Mouse (Mus musculus) gastrocnemius, postnatal 36 days (tissue): Measurements from ENCODE around the gene Pip5k1a. TPM values are rescaled to one million over a fixed set of nuclear protein-coding genes. Genes with fewer than 3 reads are reported as not detected.
"Not testable (repeated sequence)": the region's sequence is repeated elsewhere in the genome, so short reads cannot be mapped to it uniquely, and the experiment has no call there.

Experiments used
- DNase-seq, 2 experiments: peaks; one replicate each; pipeline ENCODE4 v3.0.0; 2022
- intact Hi-C: fragments of 180-260 bp; cut with DNase I; formaldehyde crosslinking; loops from one replicate; pipeline ENCODE4 v1.15.1; 2025
- total RNA-seq, 2 experiments: library from RNA; stranded (reverse); gene quantifications; 2 replicates each; pipeline ENCODE4 v1.2.3; 2021

The Pip5k1a gene
- total RNA-seq, 2 experiments from 2014 or later = 20.2 to 24.8 TPM

DNA sequence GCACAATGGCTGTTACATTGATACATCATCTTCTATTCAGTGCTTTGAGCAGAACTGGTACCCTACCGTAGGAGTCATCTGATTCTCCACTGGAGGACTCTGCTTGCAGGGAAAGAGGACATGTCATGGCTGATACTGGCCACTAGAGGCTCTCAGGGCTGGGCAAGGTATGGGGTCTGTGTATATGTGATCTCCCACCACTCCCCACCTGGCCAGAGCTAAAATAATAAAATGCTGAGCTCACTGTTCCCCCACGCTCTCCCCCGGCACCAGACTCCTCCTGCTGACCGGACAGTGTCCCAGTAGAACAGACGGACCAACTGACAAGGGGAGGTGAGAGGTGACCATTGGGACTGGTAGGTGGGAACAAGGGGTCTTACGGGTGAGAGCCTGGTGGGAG, 17.5 kb upstream of the Pip5k1a start, which contains the start of gene Tmod4:
TSS of gene Tmod4 (plus strand) at position 231 of the 400 bp plus-strand sequence.
- DNase-seq = peak; percentile 42 to 46
- intact Hi-C loops = no loop called here

DNA sequence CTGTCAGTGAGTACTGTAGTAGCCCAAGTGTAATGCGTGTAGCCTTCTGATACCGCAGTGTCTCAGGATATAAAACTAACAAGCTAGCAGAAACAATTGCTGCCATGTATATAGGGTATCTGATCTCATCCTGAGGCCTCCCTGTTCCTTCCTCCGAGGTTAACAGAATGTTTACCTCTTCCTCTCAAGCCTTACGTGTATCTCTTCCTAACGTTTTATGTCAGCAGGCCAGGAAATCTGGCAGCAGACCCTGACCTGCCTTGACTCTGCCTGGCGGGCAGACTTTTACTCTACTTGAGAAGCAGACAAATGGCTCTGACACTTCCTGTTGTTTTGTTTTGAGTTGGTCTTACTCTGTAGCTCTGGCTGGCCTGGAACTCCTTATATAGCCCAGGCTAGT, 14.8 kb upstream of the Pip5k1a start:
- intact Hi-C loops = no loop called here
- DNase-seq = no peak

DNA sequence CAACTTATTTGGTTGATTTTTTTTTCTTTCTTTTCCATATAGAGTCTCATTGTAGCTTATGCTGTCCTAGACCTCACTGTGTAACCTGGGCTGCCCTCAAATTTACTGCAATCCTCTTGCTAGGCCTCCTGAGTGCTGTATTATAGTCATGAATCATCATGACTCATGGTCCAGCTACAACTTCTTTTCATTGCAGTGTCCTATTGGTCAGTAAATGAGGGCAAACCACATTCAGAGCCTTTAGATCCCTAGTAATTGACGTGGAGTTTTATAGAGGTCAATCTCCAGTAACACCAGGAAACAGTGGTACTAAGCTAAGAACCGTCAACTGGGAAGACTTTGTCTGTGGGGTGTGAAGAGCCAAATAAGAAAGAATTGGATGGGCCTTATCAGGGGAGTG, 11.0 kb upstream of the Pip5k1a start:
- DNase-seq = no peak
- intact Hi-C loops = no loop called here

DNA sequence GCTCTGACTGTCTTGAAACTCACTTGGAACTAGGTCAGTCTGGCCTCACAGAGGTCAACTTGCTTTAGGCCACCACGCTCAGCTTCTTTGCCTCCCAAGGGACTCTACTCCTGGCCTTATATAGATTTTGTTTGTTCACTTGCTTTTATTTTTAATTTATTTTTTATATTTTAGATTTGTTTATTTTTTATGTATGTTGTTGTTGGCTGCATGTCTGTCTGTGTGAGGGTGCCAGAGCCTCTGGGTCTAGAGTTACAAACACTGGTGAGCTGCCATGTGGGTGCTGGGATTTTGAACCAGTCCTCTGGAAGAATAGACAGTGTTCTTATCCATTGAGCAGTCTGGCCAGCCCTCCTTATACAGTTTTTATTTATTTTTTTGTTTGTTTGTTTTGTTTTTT, 6.0 kb upstream of the Pip5k1a start:
- intact Hi-C loops = no loop called here
- DNase-seq = no peak

DNA sequence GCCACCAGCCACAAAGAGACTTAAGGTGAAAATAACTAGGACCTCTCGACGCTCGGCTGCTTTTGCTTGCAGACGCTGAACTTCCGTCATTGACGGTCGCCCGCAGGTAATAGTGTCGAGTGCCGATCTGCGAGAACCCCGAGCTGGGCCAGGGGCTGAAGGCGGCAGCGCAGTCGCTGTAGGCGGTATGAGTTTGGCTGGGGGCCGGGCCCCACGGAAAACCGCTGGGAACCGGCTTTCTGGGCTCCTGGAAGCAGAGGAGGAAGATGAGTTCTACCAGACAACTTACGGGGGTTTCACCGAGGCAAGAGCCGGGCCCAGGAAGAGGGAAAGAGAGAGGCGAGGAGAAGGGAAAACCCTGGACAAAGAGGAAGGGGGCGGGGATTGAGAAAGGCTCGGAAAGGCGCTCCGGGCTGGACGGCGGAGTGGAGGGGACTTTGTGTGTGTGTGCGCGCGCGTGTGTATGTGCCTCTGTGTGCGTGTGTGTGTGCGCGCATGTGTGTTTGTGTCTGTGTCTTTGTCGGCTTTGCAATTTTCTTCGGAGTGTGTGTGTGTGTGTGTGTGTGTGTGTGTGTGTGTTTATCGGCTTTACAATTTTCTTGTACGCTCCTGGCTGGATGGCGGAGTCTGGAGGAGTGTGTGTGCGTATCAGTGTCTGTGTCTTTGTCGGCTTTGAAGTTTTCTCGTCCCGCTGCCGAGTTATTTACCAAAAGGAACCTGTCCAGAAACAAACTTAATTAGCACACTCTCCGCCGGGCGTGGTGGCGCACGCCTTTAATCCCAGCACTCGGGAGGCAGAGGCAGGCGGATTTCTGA, 4.4 kb upstream of the Pip5k1a start, which contains the start of gene Vps72:
TSS of gene Vps72 (plus strand) at position 112 of the 816 bp plus-strand sequence.
- intact Hi-C loops = no loop called here
- DNase-seq = peak; percentile 78 to 88

DNA sequence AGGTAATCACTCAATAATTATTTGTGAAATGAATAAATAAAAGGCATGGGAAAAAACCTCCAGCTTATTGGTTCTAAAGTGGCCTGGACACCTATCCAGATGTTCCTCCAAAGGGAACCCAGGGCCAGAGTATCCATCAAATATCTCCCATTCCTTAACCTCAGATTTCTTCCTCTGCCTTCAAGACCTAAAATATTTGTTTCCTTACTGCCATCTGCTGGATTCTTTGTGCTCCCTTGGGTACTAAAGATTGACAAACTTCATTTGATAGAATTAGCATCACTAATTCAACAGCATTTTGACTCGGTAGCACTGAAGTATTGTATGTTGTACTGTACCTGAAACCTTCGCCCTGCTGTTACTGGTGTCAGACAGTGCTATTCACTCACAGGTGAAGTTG, 1.2 kb upstream of the Pip5k1a start:
- intact Hi-C loops = loop anchor here (5.0 kb wide), 2 partner anchors 36 to 56 kb away; no protein-coding TSS in a partner anchor
- DNase-seq = no peak

DNA sequence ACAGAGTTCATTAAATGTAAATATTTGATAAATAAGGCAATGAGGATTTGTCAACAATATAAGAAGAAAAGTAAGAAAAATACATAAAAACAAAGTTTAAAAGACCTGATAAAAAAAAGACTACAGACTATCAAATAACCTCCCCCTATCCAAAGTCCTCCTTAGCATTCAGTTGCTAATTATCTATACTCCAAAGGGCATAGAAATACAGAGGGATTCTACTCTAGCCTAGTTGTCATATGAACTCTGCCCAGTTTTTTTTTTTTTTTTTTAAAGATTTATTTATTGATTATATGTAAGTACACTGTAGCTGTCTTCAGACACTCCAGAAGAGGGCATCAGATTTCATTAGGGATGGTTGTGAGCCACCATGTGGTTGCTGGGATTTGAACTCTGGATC, 578 bp upstream of the Pip5k1a start:
- DNase-seq = not testable (repeated sequence)
- intact Hi-C loops = loop anchor here (5.0 kb wide), 2 partner anchors 35 to 55 kb away; no protein-coding TSS in a partner anchor

DNA sequence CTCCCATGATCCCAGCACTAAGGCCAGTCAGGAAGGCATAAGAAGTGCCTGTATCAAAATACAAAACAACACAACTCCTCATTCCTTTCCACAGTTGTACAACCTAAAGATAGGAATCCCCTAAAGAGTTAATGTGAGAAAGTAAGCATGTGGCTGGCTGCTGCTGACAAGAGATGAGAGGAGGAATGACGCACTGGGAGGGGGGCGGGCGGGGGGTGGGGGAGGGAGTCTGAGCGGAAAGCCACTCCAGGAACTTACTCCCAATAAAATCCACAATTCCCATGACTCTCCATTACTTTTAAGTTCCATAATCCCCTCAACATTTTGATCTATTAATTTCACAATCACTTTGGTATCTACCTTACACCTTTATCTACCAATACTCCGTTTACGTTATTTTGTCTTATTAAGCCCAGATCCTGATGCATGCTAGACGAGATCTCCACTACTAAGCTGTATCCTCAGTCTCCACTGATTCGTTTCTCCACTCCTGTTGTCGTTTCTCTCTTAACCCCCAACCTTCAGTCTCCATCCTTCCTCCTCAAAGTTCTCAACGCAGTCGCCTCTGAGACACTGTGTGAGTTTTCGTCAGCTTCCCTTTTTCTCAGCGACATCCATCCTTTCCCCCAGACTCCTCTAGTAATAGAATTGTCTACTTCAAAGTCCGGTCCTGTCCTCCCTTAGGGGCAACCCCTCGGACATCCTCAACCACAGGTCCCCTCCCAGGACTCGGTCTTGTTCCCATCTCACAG, 968 bp downstream of the Pip5k1a start:
- no peak for DNase-seq
- intact Hi-C loops = loop anchor here (5.0 kb wide), 2 partner anchors 33 to 53 kb away; no protein-coding TSS in a partner anchor

DNA sequence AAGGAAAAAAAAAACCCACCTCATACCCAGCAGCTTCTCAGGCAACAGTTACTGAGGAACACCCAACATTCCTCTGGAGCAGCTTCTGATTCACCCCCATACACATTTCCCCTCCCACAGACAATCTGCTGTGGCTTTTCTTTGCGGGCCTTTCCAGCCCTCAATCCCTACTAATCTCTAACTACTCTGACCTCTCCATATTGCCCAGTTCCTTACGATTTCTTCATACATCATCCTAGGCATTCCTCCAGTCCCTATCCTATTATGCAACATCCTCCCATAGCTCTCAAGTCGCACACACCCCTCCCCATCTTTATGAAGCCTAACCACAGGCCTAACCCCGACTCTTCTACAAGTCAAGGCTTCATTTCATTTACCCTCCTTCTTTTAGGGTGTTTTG, 1.6 kb downstream of the Pip5k1a start:
- intact Hi-C loops = loop anchor here (5.0 kb wide), 2 partner anchors 33 to 53 kb away; no protein-coding TSS in a partner anchor
- DNase-seq = no peak

DNA sequence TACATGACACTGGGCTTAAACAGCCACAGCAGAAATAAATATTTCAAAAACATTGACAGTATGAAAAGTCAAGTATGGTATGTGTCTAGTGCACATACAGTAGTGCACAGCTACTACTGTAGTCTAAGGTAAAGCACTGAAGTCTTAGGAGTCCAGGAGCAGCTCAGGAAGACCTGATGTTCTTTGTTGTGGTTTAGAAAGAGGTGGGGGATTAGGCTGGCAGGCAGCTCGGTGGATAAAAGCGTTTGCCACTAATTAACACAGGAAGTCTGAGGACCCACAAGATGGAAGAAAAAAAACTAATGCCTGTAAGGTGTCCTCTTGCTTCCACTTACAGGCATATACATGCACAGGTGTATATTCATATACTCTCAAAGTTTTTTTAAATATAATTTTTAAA, 5.9 kb downstream of the Pip5k1a start:
- DNase-seq = no peak
- intact Hi-C loops = no loop called here

DNA sequence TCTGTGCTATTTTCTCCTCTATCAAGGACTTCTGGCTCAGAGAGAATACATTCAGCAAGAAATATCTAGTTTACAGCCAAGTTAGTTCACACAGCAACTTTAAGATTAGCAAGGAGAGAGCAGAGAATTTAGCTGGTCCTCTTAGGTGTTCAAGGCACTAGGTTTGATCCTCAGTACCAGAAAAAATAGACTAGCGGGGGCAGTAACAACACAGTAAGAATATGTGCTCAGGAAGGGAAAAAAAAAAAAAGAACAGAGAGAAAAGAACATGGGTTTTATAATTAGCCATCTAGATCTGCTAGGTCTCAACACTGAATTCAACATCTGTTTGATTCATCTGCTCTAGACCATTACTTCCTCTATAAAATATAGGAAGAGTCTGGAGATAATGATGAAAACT, 18.7 kb downstream of the Pip5k1a start:
- intact Hi-C loops = no loop called here
- no peak for DNase-seq

DNA sequence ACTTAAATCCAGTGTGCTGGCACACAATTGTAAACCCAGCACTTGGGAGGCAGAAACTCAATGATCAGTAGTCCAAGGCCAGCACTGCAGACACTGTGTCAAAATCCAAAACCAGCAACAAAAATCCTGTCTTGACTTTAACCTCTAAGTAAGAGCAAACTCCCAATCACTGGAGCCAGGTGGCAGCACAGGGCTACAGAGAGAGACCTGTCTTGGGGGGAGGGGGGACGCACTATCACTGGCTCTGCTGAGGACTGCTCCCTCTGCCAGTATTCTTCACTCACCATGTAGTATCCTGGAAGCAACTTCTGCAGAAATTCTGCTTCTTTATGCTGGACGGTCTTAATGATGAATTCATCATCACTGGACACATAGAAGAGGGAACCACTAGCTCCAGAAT, 35.1 kb downstream of the Pip5k1a start:
- intact Hi-C loops = loop anchor here (5.0 kb wide), 1 partner anchor 36 kb away; the partner anchor contains the start of gene Pip5k1a
- no peak for DNase-seq

DNA sequence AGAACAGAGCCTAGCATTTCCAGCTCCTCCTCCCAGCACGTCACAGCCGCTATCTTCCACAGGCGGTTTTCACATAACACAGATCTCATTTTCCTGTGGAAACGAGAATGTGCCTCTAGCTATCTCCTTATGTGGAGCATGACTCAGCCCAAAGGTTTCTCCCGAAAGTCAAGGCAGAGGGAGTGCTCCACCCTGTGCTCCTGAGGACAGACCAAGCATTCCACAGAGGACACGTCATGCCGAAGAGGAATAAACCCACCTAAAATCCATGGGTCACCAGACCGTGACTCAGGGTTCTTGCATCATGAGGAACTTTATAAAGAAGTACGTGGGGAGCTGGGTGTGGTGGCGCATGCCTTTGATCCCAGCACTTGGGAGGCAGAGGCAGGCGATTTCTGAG, 40.2 kb downstream of the Pip5k1a start:
- no peak for DNase-seq
- intact Hi-C loops = no loop called here

DNA sequence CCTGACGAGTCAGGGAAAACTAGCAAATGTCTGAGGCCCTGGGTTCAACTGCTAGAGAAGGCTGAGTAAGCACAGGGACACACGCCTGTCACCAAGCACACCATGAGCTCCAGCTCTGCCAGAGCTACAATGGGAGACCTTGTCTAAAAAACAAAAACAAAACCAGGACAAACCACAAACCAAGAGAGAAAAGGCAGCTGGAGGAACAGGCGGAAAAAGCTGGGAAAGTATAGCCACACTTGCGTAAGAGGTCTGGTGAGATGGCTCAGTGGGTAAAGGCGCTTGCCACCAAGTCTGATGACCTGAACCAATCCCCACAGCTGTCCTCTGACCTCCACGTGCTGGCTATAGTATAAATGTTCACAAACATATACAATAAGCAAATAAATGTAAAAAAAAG, 40.6 kb downstream of the Pip5k1a start:
- intact Hi-C loops = no loop called here

DNA sequence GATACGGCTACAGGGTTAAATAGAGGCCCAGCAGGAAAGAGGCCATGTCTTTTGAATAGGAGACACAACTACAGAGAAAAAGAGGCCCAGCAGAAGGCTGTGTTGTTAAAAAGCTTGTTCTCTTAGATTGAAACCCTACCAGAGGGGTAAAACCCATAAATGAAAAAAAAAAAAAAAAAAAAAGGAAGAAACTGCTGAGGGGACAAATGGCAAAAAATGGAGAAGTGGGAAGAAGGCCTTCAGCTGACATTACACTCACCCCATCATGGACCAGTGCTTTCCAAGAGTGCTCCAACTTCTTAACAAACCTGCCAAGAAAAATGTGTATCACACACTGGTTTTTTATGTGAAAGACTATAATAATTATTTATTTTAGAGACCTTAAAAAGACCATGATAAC, 41.2 kb downstream of the Pip5k1a start:
- intact Hi-C loops = no loop called here
- no peak for DNase-seq

More for the DNA sequence above, 40.6 kb downstream of the Pip5k1a start:
- DNase-seq = no peak

DNA sequence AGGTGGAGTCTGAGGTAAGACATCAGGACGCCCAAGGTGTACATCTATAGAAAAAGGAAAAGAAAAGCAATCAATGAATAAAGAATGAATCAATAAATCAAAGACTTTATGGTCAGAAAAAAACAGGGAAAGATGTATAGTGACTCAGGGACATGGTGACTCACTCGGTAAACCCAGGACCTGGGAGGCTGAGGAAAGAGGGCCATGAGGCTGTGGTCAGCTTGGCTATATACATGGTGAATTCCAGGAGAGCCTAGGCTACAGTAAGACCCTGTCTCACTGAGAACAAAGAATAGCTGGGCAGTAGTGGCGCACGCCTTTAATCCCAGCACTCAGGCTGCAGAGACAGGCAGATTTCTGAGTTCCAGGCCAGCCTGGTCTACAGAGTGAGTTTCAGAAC, 43.0 kb downstream of the Pip5k1a start:
- intact Hi-C loops = no loop called here
- DNase-seq = no peak

DNA sequence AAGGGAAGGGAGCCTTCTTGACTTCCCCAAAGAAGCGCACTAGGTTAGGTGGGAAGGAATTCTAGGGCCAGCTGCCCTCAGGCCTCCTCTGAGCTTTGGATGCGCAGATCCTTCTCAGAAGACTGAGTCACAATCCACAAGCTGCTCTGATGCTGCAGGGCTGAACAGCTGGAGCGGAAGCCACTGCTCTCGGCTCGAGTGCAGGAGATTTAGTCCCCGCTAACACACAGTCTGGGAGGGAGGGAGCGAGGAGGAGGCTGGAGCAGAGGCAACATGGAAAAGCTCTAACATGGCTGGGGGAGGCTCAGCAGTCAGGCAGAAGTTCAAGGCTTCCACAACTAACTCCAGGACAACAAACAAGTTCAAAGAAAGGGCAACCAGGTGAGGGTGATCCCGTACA, 48.7 kb downstream of the Pip5k1a start:
- intact Hi-C loops = loop anchor here (10.0 kb wide), 1 partner anchor 197 kb away; the partner anchor contains the start of gene Bnipl

DNA sequence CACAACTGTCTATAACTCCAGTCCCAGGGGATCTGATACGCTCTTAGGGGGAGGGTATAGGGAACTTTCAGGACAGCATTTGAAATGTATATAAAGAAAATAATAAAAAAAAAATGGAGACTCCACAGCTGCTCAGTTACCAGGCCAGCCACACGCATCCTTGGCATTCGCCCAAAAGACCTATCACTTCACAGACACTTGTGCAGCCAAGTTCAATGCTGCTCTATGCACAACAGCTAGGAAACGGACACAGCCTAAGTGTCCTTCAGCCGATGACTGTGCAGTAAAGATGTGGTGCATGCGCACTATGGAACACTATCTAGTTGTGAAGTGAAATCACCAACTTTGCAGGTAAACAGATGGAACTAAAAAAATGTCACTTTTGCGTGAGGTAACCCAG, 50.5 kb downstream of the Pip5k1a start:
- no peak for DNase-seq
- intact Hi-C loops = loop anchor here (10.0 kb wide), 1 partner anchor 199 kb away; the partner anchor contains the start of gene Bnipl

More for the DNA sequence above, 48.7 kb downstream of the Pip5k1a start:
- DNase-seq = no peak

DNA sequence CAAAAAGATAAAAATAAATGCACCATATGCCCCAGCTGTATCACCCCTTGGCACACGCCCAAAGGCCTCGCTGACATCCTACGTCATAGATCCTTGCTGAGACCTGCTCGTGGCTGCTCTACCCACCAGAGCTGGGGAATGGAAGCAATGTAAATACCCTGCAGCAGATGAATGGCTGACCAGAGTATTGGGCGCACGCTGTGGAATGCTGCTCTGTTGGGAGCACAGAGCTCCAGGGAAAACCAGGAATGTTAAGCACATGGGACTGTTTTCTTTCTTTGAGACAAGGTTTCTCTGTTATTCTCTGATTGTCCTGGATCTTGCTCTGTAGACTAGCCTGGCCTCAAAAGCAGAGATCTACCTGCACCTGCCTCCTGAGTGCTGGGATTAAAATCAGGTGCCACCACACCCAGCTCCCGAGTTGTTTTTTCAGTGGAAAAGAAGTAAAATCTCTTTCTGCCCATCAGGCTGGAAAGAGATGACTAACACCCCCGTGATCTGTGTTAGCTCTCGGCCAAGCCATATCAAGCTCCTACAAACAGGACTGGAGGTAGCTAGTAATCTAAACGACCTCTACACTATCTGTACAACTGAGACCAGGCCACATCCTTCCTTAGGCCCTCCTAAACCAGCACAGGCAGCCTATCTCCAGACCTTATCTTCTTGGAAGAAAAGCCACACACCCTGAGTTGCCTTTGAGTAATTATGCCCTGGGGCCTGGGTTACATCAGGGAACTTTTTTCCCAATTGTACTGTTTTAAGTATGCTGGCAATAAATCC, 52.1 kb downstream of the Pip5k1a start:
- intact Hi-C loops = loop anchor here (5.0 to 10.0 kb wide), 3 partner anchors 53 to 200 kb away; partner anchors contain the start of genes Bnipl and Pip5k1a
- DNase-seq = no peak

DNA sequence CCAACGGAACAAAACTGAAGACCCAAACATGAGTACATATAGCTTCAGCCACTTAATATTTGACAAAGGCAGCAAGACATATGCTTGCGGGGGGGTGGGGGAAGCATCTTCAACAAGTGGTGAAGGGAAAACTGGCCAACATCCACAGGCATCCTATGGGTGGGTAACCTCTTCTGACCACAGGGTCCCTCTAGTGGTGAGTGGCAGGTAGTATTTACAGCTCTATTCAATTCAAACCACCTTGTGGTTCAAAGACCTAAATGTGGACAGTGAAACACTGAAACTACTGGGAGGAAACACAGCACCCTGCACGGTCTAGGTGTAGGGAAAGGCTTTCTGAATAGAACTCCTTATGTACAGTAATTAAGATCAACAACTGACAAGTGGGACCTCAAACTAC, 53.0 kb downstream of the Pip5k1a start:
- no peak for DNase-seq
- intact Hi-C loops = loop anchor here (5.0 to 10.0 kb wide), 3 partner anchors 54 to 201 kb away; partner anchors contain the start of genes Bnipl and Pip5k1a
